Mouse (Mus musculus) liver, adult 2 months (tissue): Measurements from ENCODE around the gene Il17c.

Experiments
- CTCF ChIP-seq: fragments of 200-500 bp; IDR thresholded peaks from 2 replicates; pipeline ENCODE4 v1.5.1; 2011; ENCODE audit warnings: low read depth, low read length, control low read depth
- POLR2A ChIP-seq: fragments of 200-500 bp; IDR thresholded peaks from 2 replicates; pipeline ENCODE4 v1.6.1; 2011; ENCODE audit warnings: low read length, control low read depth; ENCODE audit not compliant: insufficient read depth; ENCODE audit errors: extremely low read depth

- TF ChIP-seq CTCF, result 0 out of 2 replicates have a peak, but pooled peaks have one; percentile 14
- TF ChIP-seq POLR2A, result no peak
Observed at GRCm38 (mm10) chr8:122383039-122383438, 38.8 kb upstream of the Il17c start.
